Mouse (Mus musculus): Measurements from ENCODE around the gene Plxnb2. TPM values are rescaled to one million over a fixed set of nuclear protein-coding genes. Genes with fewer than 3 reads are reported as not detected.

The Plxnb2 gene
- polyA plus RNA-seq, 1 experiment from 2014 or later: 115 TPM

DNA sequence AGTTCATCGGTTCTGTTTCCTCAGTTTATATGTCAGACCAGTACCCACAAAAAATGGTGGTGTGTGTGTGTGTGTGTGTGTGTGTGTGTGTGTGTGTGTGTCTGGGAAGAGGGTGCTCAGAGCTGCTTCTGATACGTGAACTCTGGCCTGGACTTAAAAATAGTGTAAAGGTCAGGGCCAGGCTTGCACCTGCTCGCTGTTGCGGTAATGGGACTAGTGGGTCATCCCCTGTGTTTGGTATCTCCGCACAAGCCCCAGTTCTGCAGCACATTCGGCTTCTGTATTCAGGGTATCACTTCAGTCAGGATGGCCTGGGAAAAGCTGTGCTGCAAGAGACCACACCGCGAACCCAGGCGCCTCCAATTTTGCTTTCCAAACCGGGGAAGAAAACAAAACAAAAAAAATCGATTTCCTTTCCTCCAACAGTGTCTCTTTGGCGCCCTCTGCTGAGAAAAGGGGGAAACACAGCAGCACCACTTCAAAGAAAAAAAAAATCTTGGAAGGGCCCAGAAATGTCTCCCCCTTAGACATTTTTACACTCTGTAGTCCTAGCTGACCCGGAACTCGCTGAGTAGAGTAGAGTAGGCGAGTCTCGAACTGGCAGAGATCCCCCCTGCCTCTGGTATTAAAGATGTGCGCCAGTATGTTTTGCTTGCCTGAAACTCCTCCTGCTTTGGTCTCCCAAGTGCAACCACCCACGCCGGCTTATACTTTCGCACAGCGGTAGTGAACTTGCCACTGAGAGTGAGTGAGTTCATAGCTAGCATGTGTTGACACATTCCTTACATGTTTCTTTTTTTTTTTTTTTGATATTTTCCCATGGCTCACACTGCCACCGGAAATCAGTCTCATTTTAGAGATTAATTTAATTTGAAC lies 29.5 kb upstream of the Plxnb2 start:
- H3K27ac ChIP-seq (ENCODE audit: low read depth, low read length): peak overlapping the region; percentile 41; the same call in 1 of the 2 replicates

DNA sequence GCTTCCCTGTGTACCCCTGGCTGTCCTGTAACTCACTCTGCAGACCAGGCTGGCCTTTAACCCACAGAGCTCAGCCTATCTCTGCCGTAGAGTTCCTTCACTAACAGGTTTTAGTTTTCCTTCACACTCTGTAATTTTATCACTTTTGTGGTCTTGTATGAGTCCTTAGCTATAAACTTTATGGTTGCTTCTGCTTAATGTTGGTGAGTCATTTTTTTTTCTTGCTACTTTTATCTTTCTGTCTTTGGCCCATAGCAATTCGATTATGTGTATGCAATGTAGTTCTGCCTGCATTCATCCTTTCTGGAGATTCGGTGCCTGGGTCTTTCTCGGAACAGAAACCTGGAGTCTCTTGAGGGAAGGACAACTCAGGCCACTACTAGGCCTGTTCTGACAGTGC lies 26.9 kb upstream of the Plxnb2 start:
- WGBS: 92% methylated on average over 4 of the region's 4 CpGs
- ATAC-seq (ENCODE audit: low FRiP score): no peak

More for the DNA sequence above, 29.5 kb upstream of the Plxnb2 start:
- DNase-seq (ENCODE audit: low spot score, missing footprints) (peak; percentile 99), ATAC-seq (ENCODE audit: low FRiP score) (peak; percentile 22; the same call in 1 of the 2 replicates)
- 24% methylated on average over 22 of the region's 22 CpGs for WGBS
- Histone ChIP-seq H3K9ac (ENCODE audit: low read length) (peak overlapping the region; percentile 67), H3K4me1 (ENCODE audit: control insufficient read depth, insufficient read depth, low read length) (peaks cover 6% of the 10 kb centered on the region; the same call in 1 of the 2 replicates), H3K4me3 (ENCODE audit: low read depth, low read length) (peak overlapping the region; percentile 22), H3K9me3 (ENCODE audit: control insufficient read depth, low read length) (no peaks in the 10 kb centered on the region), H3K27me3 (ENCODE audit: control insufficient read depth, insufficient read depth, low read length) (no peaks in the 10 kb centered on the region), H3K36me3 (ENCODE audit: control insufficient read depth, insufficient read depth, low read length) (no peaks in the 10 kb centered on the region), H3K4me2 (peak overlapping the region; percentile 41)

DNA sequence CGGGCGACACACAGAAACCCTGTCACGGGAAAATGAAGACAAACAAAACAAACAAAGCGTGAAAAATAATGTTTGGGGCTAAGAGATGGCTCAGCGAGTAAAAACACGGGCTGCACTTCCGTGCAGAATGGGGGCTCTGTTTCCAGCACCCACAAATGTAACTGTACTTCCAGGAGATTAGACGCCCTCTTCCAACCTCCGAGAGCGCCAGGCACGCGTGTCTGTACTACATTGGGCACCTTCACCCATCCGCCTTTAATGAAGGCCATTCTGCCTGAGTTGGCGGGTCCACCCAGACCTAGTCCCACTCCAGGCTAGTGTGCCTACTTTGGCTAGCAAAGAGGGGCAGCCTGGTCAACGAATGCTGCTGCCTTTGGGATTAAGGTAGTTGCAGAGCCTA lies 16.5 kb upstream of the Plxnb2 start:
- WGBS: 76% methylated on average over 15 of the region's 15 CpGs
- peak overlapping the region; percentile 72 for H3K4me2 ChIP-seq

More for the DNA sequence above, 26.9 kb upstream of the Plxnb2 start:
- no peak for DNase-seq (ENCODE audit: low spot score, missing footprints)
- H3K27me3 ChIP-seq (ENCODE audit: control insufficient read depth, insufficient read depth, low read length): no peaks in the 10 kb centered on the region
- H3K9ac ChIP-seq (ENCODE audit: low read length): no peak overlapping the region
- no peak overlapping the region for H3K27ac ChIP-seq (ENCODE audit: low read depth, low read length)
- peaks cover 4% of the 10 kb centered on the region; the same call in 1 of the 2 replicates for H3K4me1 ChIP-seq (ENCODE audit: control insufficient read depth, insufficient read depth, low read length)
- no peaks in the 10 kb centered on the region for H3K36me3 ChIP-seq (ENCODE audit: control insufficient read depth, insufficient read depth, low read length)
- H3K9me3 ChIP-seq (ENCODE audit: control insufficient read depth, low read length): peaks cover 2% of the 10 kb centered on the region; the same call in 1 of the 2 replicates
- no peak overlapping the region for H3K4me3 ChIP-seq (ENCODE audit: low read depth, low read length)
- H3K4me2 ChIP-seq: no peak overlapping the region

DNA sequence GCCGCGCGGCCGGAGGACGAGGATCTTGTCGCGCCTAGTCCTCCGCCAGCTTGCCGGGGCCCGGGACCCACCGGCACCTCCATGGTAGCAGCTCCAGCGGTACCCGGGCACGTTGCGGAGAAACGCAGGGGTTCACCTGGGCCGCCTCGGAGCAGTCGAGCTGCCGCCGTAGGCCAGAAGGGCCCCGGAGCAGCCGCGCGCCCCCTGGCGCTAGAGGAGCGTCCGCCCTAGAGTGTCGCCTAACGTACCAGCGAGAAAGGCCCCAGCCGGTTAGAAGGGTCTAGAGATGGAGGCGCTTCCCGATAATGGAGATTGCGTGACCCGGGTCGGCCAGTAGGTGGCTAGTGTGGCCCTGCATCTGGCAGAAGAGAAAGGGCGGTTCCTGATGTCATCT lies 15.7 kb upstream of the Plxnb2 start, which contains the start of gene Dennd6b:
TSS of gene Dennd6b (minus strand) at position 184 of the 394 bp plus-strand sequence.
- WGBS: under 1% methylated on average over 38 of the region's 38 CpGs

More for the DNA sequence above, 16.5 kb upstream of the Plxnb2 start:
- Histone ChIP-seq H3K27ac (ENCODE audit: low read depth, low read length) (peak overlapping the region; percentile 3; the same call in 1 of the 2 replicates), H3K9me3 (ENCODE audit: control insufficient read depth, low read length) (no peaks in the 10 kb centered on the region), H3K9ac (ENCODE audit: low read length) (peak overlapping the region; percentile 99), H3K27me3 (ENCODE audit: control insufficient read depth, insufficient read depth, low read length) (no peaks in the 10 kb centered on the region), H3K36me3 (ENCODE audit: control insufficient read depth, insufficient read depth, low read length) (no peaks in the 10 kb centered on the region), H3K4me3 (ENCODE audit: low read depth, low read length) (peak overlapping the region; percentile 98), H3K4me1 (ENCODE audit: control insufficient read depth, insufficient read depth, low read length) (peaks cover 14% of the 10 kb centered on the region)
- ATAC-seq (ENCODE audit: low FRiP score) (no peak), DNase-seq (ENCODE audit: low spot score, missing footprints) (no peak)

DNA sequence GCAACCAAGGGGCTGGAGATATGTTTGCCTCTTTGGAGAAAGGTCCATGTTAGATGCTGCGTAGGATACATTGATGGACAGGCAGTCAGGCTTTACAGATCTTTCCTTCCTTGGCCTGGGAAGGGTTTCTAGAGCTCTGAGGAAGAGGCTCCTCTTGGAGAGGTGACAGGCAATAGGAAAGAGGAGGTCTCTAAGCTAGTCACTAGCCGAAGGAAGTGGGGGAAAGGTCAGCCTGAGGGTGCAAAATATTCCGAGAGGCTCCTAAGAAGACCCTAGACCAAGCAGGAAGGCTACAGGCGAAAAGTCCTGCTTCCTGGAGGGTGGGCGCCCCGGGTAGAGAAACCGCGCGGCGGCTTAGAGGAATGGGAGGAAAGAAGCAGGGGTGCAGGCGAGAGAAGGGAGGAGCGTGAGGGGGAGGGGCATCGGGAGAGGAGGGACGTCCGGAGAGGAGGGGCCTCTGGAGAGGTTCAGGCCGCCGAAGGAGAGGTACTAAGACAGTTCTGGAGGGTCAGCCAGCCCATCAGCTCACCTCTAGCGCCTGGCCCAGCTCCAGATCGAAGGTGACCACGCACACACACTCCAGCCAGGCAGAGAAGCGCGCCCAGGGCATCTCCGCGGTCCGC lies 15.2 kb upstream of the Plxnb2 start:
- ATAC-seq (ENCODE audit: low FRiP score): peak; percentile 93
- Histone ChIP-seq H3K27me3 (ENCODE audit: control insufficient read depth, insufficient read depth, low read length) (no peaks in the 10 kb centered on the region), H3K27ac (ENCODE audit: low read depth, low read length) (peak overlapping the region; percentile 95), H3K4me1 (ENCODE audit: control insufficient read depth, insufficient read depth, low read length) (peaks cover 14% of the 10 kb centered on the region), H3K9ac (ENCODE audit: low read length) (peak overlapping the region; percentile 99), H3K9me3 (ENCODE audit: control insufficient read depth, low read length) (no peaks in the 10 kb centered on the region), H3K36me3 (ENCODE audit: control insufficient read depth, insufficient read depth, low read length) (no peaks in the 10 kb centered on the region), H3K4me3 (ENCODE audit: low read depth, low read length) (peak overlapping the region; percentile 98), H3K4me2 (peak overlapping the region; percentile 72)
- WGBS: 0% methylated on average over 23 of the region's 25 CpGs
- DNase-seq (ENCODE audit: low spot score, missing footprints): peak; percentile 97

More for the DNA sequence above, 15.7 kb upstream of the Plxnb2 start, which contains the start of gene Dennd6b:
- Histone ChIP-seq H3K27me3 (ENCODE audit: control insufficient read depth, insufficient read depth, low read length) (no peaks in the 10 kb centered on the region), H3K4me2 (peak within 1 kb of the TSS; percentile 72), H3K9me3 (ENCODE audit: control insufficient read depth, low read length) (no peaks in the 10 kb centered on the region), H3K9ac (ENCODE audit: low read length) (peak within 1 kb of the TSS; percentile 99), H3K36me3 (ENCODE audit: control insufficient read depth, insufficient read depth, low read length) (no peaks in the 10 kb centered on the region), H3K4me1 (ENCODE audit: control insufficient read depth, insufficient read depth, low read length) (peaks cover 14% of the 10 kb centered on the region), H3K4me3 (ENCODE audit: low read depth, low read length) (peak within 1 kb of the TSS; percentile 98), H3K27ac (ENCODE audit: low read depth, low read length) (peak within 1 kb of the TSS; percentile 95)
- ATAC-seq (ENCODE audit: low FRiP score) (peak; percentile 98), DNase-seq (ENCODE audit: low spot score, missing footprints) (peak; percentile 99)

DNA sequence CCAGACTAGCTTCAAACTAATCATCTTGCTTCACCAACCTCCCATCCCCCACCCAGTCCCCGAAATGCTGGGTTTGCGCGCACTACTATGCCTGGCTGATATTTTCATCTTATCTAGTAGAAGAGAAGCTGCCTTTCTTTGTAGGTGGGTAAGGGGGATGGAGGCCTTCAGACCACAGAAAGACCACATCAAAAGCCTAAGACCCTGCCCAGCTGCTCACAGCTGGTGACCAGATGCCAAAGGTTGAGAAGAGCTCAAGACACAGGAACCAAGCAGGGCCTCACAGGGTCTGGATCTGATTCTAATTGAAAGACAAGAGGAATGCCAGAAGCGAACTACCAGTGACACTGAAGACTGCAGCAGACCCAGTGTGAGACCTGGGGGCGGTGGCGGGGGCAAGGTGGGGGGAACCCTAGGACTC lies 14.7 kb upstream of the Plxnb2 start:
- peak overlapping the region; percentile 95 for H3K27ac ChIP-seq (ENCODE audit: low read depth, low read length)
- peak overlapping the region; percentile 98 for H3K4me3 ChIP-seq (ENCODE audit: low read depth, low read length)
- 22% methylated on average over 6 of the region's 6 CpGs for WGBS
- no peaks in the 10 kb centered on the region for H3K9me3 ChIP-seq (ENCODE audit: control insufficient read depth, low read length)
- DNase-seq (ENCODE audit: low spot score, missing footprints) (peak; percentile 90), ATAC-seq (ENCODE audit: low FRiP score) (no peak)
- no peaks in the 10 kb centered on the region for H3K27me3 ChIP-seq (ENCODE audit: control insufficient read depth, insufficient read depth, low read length)
- H3K9ac ChIP-seq (ENCODE audit: low read length): peak overlapping the region; percentile 99
- peaks cover 14% of the 10 kb centered on the region for H3K4me1 ChIP-seq (ENCODE audit: control insufficient read depth, insufficient read depth, low read length)
- H3K36me3 ChIP-seq (ENCODE audit: control insufficient read depth, insufficient read depth, low read length): no peaks in the 10 kb centered on the region
- H3K4me2 ChIP-seq: peak overlapping the region; percentile 72

DNA sequence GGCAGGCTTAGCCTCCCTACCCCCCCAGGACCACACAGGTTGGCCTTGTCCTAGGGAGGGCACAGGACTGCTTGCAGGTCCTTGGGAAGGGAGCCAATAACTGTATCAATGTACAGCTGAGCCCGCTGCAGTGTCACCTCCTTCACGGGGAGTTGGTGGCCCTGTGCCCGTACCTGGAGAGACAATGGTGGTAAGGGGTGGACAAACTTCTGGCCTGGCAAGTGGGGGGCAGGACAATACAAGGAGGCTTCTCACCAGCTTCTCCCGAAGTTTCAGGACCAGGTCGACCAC lies 4.3 kb upstream of the Plxnb2 start:
- WGBS: 89% methylated on average over 5 of the region's 5 CpGs
- no peaks in the 10 kb centered on the region for H3K36me3 ChIP-seq (ENCODE audit: control insufficient read depth, insufficient read depth, low read length)
- ATAC-seq (ENCODE audit: low FRiP score) (no peak), DNase-seq (ENCODE audit: low spot score, missing footprints) (no peak)
- H3K4me2 ChIP-seq: no peak overlapping the region
- no peaks in the 10 kb centered on the region for H3K9me3 ChIP-seq (ENCODE audit: control insufficient read depth, low read length)
- H3K27me3 ChIP-seq (ENCODE audit: control insufficient read depth, insufficient read depth, low read length): no peaks in the 10 kb centered on the region
- H3K4me1 ChIP-seq (ENCODE audit: control insufficient read depth, insufficient read depth, low read length): peaks cover 20% of the 10 kb centered on the region
- no peak overlapping the region for H3K4me3 ChIP-seq (ENCODE audit: low read depth, low read length)
- H3K27ac ChIP-seq (ENCODE audit: low read depth, low read length): no peak overlapping the region
- H3K9ac ChIP-seq (ENCODE audit: low read length): no peak overlapping the region

DNA sequence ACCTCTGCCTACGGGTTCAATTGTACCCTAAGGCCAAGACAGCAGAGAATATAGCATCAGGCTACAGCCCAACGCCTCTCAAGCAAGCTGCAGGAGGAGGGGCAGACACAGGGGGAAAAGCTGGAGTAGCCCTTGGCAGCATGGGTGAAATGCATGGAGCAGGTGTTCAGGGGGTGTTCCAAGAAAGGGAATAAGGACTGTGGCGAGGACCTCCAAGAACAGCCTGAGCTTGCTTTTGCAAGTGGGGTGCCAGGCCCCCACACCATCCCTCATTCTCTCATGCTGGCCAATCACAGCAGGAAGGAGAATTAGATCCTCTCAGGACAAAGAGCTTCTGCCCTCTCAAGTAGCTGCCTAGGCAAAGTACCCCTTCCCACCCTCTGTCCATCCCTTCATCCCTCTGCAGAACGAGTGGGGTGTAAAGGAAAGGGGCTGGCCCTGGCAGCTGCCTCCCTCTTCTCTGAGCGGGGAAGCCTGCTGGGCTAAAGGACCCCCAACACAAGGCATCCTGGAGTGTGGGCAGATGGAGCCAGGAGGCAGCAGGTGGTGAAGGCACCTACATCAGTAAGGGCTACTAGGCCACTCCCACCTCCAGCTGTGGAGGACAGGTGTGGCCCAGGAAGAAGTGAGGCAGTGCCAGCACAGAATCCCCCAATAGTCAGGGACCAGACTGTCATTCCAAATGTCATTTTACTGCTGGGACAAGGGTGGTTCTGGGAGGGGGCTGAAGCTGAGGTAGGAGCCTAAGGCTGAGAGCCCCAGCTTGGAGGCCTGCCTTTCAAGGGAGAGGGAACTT lies 3.8 kb upstream of the Plxnb2 start:
- H3K4me2 ChIP-seq: no peak overlapping the region
- H3K36me3 ChIP-seq (ENCODE audit: control insufficient read depth, insufficient read depth, low read length): no peaks in the 10 kb centered on the region
- WGBS: 27% methylated on average over 5 of the region's 5 CpGs
- no peak for DNase-seq (ENCODE audit: low spot score, missing footprints)
- H3K9me3 ChIP-seq (ENCODE audit: control insufficient read depth, low read length): no peaks in the 10 kb centered on the region
- H3K27ac ChIP-seq (ENCODE audit: low read depth, low read length): no peak overlapping the region
- peaks cover 22% of the 10 kb centered on the region for H3K4me1 ChIP-seq (ENCODE audit: control insufficient read depth, insufficient read depth, low read length)
- ATAC-seq (ENCODE audit: low FRiP score): no peak
- H3K4me3 ChIP-seq (ENCODE audit: low read depth, low read length): no peak overlapping the region
- no peak overlapping the region for H3K9ac ChIP-seq (ENCODE audit: low read length)
- H3K27me3 ChIP-seq (ENCODE audit: control insufficient read depth, insufficient read depth, low read length): no peaks in the 10 kb centered on the region

Measured in midbrain, embryonic 11.5 days (tissue).